Mouse (Mus musculus) ES-E14 (cell line): ENCODE measurements around the gene Unc5b. TPM values are rescaled to one million over a fixed set of nuclear protein-coding genes. Genes with fewer than 3 reads are reported as not detected.

ENCODE experiments used
- DNase-seq: peaks from one replicate; pipeline ENCODE4 v3.0.0-alpha.2; 2013; ENCODE audit warnings: low read depth, low spot score
- H3K27ac ChIP-seq: 2 replicates; pipeline ENCODE4 v1.5.1; 2012; ENCODE audit warnings: low read depth, mild to moderate bottlenecking, low read length, moderate library complexity, mixed read lengths; ENCODE audit not compliant: poor library complexity, insufficient read depth, severe bottlenecking
- H3K36me3 ChIP-seq: 2 replicates; pipeline ENCODE4 v1.6.1; 2012; ENCODE audit warnings: mild to moderate bottlenecking, low read length, moderate library complexity, mixed read lengths; ENCODE audit not compliant: control insufficient read depth, poor library complexity, insufficient read depth, severe bottlenecking
- H3K4me1 ChIP-seq, 2 experiments: fragments of 150-350 bp in 1 of 2; sonication (generic) in 1 of 2; 2 replicates each; pipeline ENCODE4 v1.6.1; 2012; ENCODE audit warnings: low read length in 2 of 2, mild to moderate bottlenecking in 1 of 2, mixed read lengths in 1 of 2; ENCODE audit not compliant: control insufficient read depth in 2 of 2, insufficient read depth in 2 of 2, poor library complexity in 1 of 2
- H3K4me3 ChIP-seq, 2 experiments: fragments of 150-350 bp in 1 of 2; sonication (generic) in 1 of 2; 2 replicates each; pipeline ENCODE4 v1.5.1; 2012; ENCODE audit warnings: low read length in 2 of 2, low read depth in 1 of 2, mild to moderate bottlenecking in 1 of 2, mixed read lengths in 1 of 2; ENCODE audit not compliant: insufficient read depth in 1 of 2, poor library complexity in 1 of 2, severe bottlenecking in 1 of 2
- H3K9ac ChIP-seq: 2 replicates; pipeline ENCODE4 v1.6.1; 2012; ENCODE audit warnings: low read depth, mild to moderate bottlenecking, low read length, mixed read lengths; ENCODE audit not compliant: poor library complexity, insufficient read depth, severe bottlenecking
- H3K9me3 ChIP-seq: fragments of 150-350 bp; sonication (generic); 2 replicates; pipeline ENCODE4 v1.6.1; 2012; ENCODE audit warnings: low read depth, mild to moderate bottlenecking, low read length; ENCODE audit not compliant: control insufficient read depth, insufficient read depth
- CHD2 ChIP-seq: IDR thresholded peaks from 2 replicates; pipeline ENCODE4 v1.6.1; 2014; ENCODE audit warnings: mild to moderate bottlenecking, low read depth, low read length, inconsistent platforms
- HCFC1 ChIP-seq: IDR thresholded peaks from 2 replicates; pipeline ENCODE4 v1.6.1; 2012; ENCODE audit warnings: low read length, inconsistent platforms, borderline replicate concordance; ENCODE audit not compliant: insufficient read depth
- MAFK ChIP-seq: IDR thresholded peaks from 2 replicates; pipeline ENCODE4 v1.6.1; 2014; ENCODE audit warnings: mild to moderate bottlenecking, low read depth, low read length, inconsistent platforms; ENCODE audit not compliant: insufficient read depth
- ZC3H11A ChIP-seq: IDR thresholded peaks from 2 replicates; pipeline ENCODE4 v1.6.1; 2012; ENCODE audit warnings: low read depth, mild to moderate bottlenecking, inconsistent platforms, low read length, borderline replicate concordance
- ZNF384 ChIP-seq: IDR thresholded peaks from 2 replicates; pipeline ENCODE4 v1.6.1; 2012; ENCODE audit warnings: low read depth, low read length, inconsistent platforms
- in situ Hi-C, 2 experiments: fragments of 600-800 bp; cut with MboI; formaldehyde crosslinking; loops; one replicate each; pipeline ENCODE4 v1.15.1; 2025; ENCODE audit warnings: low sequenced_read_pairs in 2 of 2, inconsistent platforms in 1 of 2; ENCODE audit not compliant: unreplicated experiment in 2 of 2
- total RNA-seq: library from RNA; depleted of rRNA; stranded (reverse); fragments of 300-350 nt; gene quantifications from 2 replicates; pipeline ENCODE4 v1.2.3, GENCODE M21; 2012; rRNA removed

Gene Unc5b
- 75.5 and 82.0 TPM in 2 replicates for total RNA-seq

DNA sequence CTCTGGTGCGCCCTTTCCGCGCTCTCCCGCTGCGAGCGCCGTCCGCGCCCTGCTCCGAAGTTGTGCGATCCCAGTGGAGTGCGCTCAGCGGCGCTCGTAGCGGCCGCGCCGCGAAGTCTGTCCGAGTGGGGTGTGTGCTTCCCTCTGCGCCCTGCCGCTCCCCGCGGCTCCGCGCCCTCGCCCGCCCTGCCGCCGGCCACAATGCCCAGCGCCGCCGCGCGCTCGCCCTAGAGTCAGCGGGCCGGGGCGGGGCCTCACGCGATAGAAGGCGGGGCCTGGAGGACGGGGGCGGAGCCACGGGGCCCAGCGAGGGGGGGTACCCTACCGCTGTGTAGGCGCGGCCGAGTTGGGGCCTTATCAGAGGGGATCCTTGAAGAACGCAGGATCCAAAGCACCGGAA is at the start of gene Unc5b:
TSS of gene Unc5b (minus strand) at position 203 of the 400 bp plus-strand sequence.
- TF ChIP-seq HCFC1 = 0 out of 2 replicates have a peak, but pooled peaks have one; percentile 42
- no peak for TF ChIP-seq ZNF384
- H3K4me1 ChIP-seq = peaks cover 8 to 28% of the 10 kb centered on the region in 2 experiments
- peak within 1 kb of the TSS; percentile 68 for H3K9ac ChIP-seq
- no peaks in the 10 kb centered on the region for H3K9me3 ChIP-seq
- no peak within 1 kb of the TSS for H3K27ac ChIP-seq
- no peak for DNase-seq
- peak within 1 kb of the TSS; percentile 63 to 79 for H3K4me3 ChIP-seq
- H3K36me3 ChIP-seq = no peaks in the 10 kb centered on the region
- in situ Hi-C loops = no loop called here

DNA sequence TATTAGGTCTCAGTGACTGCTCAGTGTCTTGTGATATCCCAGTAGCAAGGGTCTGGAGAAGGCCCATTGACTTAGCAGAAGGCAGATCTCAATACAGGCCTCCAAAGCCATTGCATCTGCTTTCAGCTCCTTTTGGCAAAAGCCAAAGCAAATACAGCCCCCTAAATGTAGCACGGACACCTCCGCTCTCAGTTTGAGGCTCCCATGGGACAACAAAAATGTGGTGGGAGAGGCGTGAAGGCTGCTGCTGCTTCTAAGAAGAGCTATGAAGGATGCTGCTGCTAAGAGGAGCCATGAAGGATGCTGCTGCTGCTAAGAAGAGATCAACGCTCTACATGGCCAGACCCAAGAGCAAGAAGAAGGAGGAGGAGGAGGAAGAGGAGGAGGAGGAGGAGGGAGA is 48.4 kb upstream of the Unc5b start:
- Histone ChIP-seq H3K9ac (no peak overlapping the region), H3K36me3 (no peaks in the 10 kb centered on the region), H3K4me1 (no peaks in the 10 kb centered on the region), H3K27ac (no peak overlapping the region), H3K9me3 (no peaks in the 10 kb centered on the region), H3K4me3 (no peak overlapping the region)
- no peak for DNase-seq
- in situ Hi-C loops = no loop called here
- no peak for TF ChIP-seq CHD2
- TF ChIP-seq HCFC1 = no peak
- no peak for TF ChIP-seq MAFK
- no peak for TF ChIP-seq ZC3H11A
- no peak for TF ChIP-seq ZNF384

- TF ChIP-seq MAFK (no peak), HCFC1 (no peak), ZNF384 (no peak), ZC3H11A (no peak), CHD2 (no peak)
- in situ Hi-C loops = no loop called here
- Histone ChIP-seq H3K36me3 (no peaks in the 10 kb centered on the region), H3K4me3 (no peak overlapping the region), H3K4me1 (no peaks in the 10 kb centered on the region), H3K27ac (no peak overlapping the region; the same call in 1 of the 2 replicates), H3K9me3 (no peaks in the 10 kb centered on the region), H3K9ac (no peak overlapping the region)
- no peak for DNase-seq
Measured at GRCm38 (mm10) chr10:60877075-60877474, 45.7 kb upstream of the Unc5b start.

GRCm38 (mm10) chr10:60875011-60875410 is 43.6 kb upstream of the Unc5b start:
- no peak for TF ChIP-seq HCFC1
- no peak for TF ChIP-seq CHD2
- no peak for TF ChIP-seq ZNF384
- no peak for TF ChIP-seq MAFK
- no peak for TF ChIP-seq ZC3H11A
- H3K4me3 ChIP-seq = no peak overlapping the region
- H3K36me3 ChIP-seq = no peaks in the 10 kb centered on the region
- no peak for DNase-seq
- H3K27ac ChIP-seq = no peak overlapping the region
- no peaks in the 10 kb centered on the region for H3K4me1 ChIP-seq
- no peaks in the 10 kb centered on the region for H3K9me3 ChIP-seq
- no peak overlapping the region for H3K9ac ChIP-seq
- in situ Hi-C loops = no loop called here

DNA sequence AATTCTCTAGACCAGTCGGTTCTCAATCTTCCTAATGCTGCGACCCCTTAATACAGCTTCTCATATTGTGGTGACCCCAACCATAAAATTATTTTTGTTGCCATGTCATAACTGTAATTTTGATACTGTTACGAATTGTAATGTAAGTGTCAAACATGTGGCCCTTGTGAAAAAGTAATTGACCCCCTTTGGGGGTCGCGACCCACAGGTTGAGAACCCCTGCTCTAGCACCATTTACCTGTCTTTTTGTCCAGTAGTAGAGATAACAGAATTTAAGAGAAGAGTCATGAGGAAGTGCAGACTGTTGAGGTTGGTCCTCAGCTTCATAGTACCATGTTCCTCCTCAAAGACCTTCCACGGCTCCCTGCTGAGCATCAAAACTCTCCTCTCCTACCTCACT is 31.9 kb upstream of the Unc5b start:
- H3K4me1 ChIP-seq = peaks cover 3 to 4% of the 10 kb centered on the region in 2 experiments; a peak in 2 of 4 replicates
- H3K27ac ChIP-seq = no peak overlapping the region
- 0 out of 2 replicates have a peak overlapping the region, but pooled peaks have one; percentile 48 for H3K9ac ChIP-seq
- TF ChIP-seq CHD2 (peak; percentile 97), ZC3H11A (no peak)
- no peaks in the 10 kb centered on the region for H3K36me3 ChIP-seq
- peak overlapping the region in 1 of 2 experiments; percentile 52; a peak in 3 of 4 replicates for H3K4me3 ChIP-seq
- no peak for DNase-seq
- H3K9me3 ChIP-seq = no peaks in the 10 kb centered on the region
- in situ Hi-C loops = no loop called here
